Mouse (Mus musculus) fibroblast of lung, adult 2 months (primary cell): ENCODE measurements around the gene Bicdl1.

ENCODE experiments used
- DNase-seq: peaks from one replicate; pipeline ENCODE4 v3.0.0-alpha.2; 2011; ENCODE audit warnings: low read depth

Gene Bicdl1

DNA sequence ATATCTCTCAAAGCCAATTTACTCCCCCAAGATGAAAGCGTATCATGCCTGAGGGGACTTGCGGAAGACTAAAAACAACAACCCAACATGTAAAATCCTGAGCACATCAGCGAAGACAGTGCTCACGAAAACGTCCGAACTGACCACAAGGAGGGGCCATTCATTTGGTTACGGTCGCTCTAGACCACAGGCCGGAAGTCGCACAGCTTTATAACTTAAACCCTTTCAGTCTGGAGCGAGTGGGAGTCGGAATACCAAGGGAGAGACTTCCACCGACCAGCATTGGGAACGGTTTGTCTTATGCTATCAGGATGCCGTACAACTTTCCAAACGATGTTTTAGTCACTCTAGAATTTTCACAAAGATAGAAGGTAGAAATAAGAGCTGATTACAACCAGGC is 5.4 kb downstream of the Bicdl1 start:
- DNase-seq, result no peak

DNA sequence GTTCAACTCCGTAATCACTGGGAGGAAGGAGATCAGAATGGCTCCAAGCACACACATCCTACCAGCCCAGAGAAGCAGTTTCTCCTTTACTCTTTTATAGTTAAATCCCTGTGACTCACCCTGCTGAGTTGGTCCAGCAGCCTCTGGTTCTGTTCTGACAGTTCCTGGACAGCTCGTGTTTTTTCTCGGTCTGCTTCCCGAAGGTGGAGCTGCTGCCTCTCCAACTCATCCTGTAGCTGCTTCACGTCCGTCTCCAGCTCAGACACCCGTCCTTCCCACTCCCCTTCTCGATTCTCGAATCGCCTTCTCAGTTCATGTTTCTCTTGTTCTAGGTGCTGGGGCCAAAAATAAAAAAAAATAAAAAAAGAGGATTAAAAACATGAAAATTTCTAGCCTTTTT is 7.0 kb downstream of the Bicdl1 start:
- no peak for DNase-seq

DNA sequence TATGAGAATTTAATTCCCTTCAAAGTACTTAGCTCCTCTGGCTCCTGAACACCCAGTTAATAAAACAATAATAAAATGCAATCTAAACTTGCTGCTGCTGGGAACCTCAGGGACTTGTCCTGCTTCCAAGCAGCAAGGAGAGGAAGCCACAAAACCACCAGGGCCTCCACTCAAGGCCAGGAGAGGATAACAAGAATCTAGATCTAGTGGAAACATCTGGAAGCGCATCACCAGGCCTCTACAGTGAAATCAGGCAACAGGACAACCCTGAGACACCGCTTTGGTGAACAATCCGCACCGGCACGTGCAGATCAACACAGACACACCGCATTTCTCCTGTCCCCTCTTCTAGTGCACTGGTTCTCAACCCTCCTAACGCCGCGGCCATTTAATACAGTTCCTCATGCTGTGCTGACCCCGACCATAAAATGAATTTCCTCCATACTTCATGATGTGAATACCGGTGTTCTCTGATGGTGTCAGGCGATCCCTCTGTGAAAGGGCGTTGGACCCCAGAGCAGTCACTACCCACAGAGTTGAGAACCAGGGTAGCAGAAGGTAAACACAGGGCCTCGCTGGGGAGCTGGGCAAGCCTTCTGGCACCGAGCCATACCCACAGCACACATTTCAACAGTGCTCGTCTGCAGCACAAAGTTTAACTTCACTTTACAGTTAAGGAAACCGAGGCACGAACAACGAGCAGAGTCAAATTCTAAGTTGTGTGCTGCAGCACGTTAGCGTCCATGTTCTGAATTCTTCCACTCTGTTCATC is 9.0 kb downstream of the Bicdl1 start:
- DNase-seq, result no peak

DNA sequence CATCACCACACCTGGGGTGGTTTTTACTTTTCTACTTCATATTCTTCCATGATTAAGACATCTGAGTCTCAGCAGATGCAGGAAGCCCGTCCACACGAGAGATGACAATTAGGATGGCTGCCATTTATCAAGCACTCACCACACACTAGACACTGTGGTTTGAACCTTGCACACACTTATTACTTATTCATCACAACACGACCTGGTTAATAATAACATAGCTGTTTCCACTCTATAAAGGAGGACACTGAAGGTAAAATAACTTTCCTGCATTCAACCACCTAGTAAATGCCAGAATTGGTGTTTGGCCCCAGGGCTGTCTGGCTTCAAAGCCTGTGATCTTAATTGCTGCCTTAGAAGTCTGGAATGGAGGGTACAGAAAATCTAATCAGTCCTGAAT is 10.7 kb downstream of the Bicdl1 start:
- no peak for DNase-seq

DNA sequence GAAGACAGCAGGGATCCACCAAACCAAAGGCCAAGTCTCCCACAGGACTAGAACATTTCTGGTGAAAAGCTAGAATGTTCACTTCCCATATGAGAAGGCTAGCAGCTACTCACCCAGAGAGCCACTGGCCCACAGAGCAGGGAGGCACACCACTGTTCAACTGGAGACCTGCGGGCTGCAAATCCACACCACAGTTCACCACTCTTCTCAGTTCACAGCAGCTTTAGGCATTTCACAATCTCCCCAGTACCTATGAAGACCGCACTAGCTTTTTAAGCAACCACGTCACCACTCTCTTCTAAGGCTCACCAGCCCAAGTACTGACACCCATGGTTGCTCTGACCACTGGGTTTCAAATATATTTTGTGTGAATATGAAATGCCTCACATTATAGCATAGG is 13.7 kb downstream of the Bicdl1 start:
- DNase-seq, result no peak

DNA sequence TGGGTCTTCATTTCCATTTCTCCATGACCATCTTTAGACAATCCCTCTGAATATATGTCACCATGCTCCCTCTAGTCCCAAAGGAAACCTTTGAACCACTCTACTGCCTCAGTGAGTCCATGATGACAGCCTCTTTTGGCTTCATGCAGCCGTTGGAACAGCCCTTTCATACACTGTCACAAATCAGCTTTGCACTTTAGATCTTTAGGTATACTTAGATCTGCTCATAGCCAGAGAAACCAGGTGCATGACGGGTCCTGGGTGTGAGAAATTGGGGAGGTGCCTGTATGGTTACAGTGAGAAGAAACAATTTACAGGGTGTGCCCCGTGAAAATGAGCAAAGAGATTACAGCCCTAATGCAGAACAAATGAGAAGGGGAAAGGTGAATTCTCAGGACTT is 14.3 kb downstream of the Bicdl1 start:
- DNase-seq, result no peak

DNA sequence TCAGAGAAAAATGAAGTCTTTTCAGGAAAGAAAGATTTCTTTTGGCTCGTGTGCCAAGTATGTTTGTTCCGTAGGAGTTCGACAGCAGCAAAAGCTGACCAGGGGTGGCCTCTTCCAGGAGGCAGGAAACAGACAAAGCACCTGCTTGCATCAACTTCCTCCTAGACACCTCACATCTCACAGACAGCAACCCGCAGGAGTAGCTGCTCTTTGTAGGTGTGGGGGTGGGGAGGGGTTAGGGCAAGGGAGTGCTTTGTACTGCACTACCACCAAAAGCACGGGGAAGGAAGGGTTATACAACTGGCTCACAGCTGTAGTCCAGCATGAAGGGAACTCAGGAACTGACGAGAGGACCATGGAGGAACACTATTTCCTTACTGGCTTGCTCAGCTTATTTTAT is 15.0 kb downstream of the Bicdl1 start:
- no peak for DNase-seq

DNA sequence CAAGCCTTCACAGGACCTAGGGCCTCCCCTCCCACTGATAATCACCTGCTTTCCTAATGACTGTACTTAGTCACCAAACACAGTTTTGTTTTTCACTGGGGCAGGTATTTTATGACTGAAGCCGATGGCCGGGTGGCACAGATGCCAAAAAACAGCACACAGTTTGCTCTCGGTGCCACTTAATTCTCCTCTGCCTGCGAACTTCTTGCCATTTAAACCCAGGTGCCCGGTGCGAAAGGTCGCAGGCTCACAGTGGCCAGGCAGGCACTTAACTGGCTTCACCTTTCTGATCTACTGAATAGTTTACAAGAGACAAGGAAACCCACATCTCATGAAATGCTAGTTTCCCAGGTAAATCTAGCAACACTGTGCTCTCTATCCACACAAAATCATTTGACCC is 16.7 kb downstream of the Bicdl1 start:
- no peak for DNase-seq

DNA sequence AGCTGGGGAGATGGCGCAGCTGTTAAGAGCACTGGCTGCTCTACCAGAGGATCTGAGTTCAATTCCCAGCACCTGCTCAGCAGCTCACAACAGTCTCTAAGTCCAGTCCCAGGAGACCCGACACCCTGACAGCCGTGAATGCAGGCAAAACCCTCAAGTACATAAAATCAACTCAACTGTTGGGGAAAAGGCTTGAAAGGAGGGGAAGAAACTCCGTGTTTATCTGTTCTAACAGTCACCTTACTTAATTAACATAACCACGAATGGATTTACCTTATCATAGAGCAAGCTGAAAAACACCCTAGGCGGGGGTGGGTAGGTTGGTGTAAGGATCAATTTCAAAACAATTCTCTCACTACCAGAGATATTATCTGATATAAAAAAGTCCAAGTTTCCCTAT is 18.9 kb downstream of the Bicdl1 start:
- DNase-seq, result no peak

DNA sequence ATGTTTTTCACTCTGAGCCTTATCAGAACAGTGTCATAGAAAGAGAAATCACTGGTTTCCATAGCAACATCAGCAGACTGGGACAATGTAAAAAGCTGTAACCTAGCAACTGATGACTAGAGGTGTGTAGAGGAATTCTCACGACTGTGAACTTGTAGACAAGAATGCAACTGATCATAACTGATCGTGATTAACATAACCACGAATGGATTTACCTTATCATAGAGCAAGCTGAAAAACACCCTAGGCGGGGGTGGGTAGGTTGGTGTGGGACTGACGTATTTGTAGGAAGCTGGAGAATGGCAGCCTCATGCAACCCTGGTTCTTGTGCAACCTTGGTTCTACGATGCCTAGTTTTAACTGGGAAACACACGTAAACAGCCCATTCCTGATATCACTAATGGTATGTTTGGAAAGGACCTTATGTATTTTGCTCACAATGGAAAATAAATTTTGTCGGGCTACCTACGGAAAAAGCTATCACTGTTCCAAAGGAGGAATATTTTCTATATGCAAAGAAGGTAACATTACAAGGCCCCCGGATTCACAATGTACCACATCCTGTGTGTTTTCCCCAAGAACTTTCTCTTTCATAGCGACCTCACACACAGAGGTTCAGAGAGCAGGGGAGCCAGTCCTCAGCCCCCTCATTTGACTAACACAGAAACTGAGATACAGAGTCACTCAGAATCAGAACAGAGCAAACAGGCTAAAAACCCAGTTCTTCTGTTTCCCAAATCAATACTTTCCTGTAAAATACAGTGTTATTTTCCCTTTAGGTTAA is 19.6 kb downstream of the Bicdl1 start:
- DNase-seq, result no peak

DNA sequence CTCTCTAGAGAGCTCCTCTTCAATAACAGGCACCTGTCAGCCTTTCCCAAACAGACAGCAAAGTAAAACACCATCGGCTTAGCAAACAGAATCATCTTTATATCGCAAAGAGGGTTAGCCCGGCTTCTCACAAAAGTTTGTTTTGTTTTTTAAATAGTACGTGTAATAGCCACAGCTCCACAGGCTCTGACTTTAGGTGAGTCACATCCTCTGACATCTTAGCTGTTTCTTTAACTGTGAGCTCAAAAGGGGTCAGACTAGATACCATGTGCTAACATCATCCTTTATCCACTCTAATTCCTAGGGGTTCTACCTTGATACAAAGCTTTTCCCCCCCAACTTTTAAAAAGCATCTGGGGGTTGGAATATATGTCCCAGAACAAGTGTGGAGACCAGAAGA is 21.2 kb downstream of the Bicdl1 start:
- no peak for DNase-seq

DNA sequence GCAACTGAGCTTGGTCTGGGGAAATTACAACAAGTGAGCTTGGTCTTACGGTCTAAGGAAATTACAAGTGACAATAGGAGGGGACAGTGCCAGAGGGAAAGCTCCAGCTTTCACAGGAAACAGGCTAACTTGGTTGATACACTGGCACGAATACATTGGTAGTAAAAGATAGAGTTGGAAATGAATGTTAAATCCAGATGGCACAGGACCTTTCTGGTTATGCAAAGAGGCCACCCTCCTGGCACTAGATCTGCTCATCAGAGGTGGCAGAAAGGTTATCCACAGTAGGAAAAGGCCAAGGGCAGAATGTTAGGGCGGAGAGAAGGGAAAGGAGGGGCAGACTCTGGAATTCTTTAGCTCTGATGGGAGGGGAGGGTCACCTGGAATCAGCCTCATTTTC is 22.5 kb downstream of the Bicdl1 start:
- no peak for DNase-seq

DNA sequence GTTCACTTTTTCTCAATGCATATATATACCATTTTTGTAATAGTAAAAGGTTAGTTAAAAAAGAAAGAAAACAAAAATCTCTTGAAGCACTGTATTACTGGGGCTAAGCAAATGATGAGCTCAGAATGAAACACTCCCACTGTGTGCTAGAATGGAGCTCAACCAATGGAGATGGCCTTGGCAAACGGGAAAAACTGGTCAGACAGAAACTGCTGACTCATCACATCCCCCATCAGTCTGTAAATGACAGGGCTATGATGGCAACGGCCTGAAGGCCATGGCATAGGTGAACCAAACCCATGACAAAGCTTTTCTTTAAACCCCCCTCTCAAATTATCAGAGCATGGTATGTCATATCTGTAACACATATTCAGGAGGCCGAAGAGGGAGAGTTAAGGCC is 29.4 kb downstream of the Bicdl1 start:
- no peak for DNase-seq

DNA sequence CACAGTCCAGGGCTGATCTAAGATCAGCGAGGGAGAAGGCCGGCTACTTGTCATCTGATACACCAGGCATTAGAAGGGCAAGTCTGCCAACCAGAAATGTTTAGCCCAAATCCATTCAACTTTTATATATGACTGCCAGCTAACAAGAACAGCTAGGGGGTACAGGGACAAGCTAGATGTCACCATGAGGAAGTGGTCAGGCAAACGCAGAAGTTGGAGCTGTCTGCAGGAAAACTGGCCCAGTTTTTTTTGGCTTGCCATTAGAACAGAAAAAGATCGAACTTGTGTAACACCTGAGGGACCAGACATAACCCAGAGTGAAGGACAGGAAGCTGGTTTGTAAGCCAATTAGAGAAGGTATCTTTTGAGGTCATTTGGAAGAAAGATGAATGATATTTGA is 30.2 kb downstream of the Bicdl1 start:
- no peak for DNase-seq

DNA sequence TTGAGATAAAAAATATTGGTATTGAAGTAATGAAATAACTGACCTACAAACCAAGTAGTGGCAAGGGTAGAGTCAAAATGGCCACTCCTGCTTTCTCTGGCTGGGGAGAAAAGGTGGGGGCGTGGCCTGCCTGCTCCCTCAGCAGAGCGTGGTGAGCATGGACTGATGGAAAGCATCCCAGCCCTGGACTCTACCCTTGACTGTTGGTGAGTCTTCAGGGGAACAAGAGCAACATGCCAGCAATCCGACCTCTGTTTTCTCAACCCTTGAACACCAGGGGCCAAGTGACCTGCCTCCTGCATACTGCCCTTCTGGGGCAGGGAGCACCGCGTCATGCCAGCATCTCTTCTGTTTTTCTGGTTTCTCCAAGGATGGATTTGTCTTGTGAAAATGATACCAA is 34.6 kb downstream of the Bicdl1 start:
- DNase-seq, result no peak

DNA sequence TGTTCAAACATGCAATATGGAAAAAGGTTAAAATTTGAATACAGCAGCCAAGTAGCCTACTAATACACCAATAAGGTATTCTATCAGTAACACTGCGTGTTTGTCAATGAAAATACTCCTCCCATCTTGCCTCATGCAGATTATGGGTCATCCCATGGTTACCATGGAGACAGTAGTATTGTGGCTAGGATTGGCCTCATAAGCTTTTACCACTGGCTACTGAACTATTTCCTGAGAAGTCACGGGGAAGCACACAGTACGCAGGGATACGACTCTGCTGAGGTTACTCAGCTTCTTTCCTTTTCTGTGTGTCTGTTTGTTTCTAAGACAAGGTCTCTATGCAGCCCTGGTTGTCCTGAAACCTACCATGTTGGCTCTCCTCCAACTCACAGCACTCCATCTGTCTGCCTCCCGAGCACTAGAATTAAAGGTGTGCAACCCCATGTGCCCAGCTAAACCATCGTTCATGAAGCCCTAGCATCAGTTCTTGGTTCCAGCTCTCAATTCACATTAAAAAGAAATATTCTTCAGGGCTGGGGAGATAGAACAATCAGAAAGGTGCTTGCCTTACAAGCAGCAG is 36.1 kb downstream of the Bicdl1 start:
- no peak for DNase-seq

DNA sequence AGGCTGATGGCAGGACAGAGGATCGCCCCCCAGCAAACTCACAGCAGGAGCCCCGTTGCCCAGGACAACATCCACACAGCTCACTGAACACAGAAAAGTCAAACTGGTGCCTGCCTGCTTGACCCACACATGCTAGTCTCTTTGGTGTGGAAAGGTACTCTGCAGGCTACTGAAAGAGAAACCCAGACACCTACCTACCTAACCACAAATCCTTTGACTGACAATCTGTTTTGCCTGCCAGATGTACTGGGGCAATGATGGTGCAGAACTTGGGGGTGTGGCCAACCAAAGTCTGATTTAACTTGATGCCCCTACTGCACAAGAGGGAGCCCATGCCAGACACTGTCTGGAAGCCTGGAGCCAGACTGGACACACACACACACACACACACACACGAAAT is 38.1 kb downstream of the Bicdl1 start:
- DNase-seq, result no peak

DNA sequence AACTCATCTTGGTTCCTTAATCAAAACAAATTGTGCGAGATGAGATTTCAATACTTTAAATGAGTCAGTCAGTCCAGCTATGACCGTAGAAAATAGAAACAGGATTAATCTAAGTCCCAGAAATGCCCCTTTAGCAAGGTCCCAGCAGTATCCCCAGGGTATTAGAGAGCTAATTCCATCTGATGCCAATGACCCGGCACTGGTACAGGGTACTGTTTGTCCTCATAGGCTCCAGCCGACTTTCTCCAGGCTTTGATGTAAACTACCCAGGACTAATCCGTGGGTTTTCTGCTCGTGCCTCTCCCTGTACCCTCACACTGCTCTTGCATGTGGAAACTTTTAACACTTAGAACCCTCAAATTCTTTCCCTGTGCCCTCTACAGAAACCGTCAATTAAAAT is 44.7 kb downstream of the Bicdl1 start:
- no peak for DNase-seq

DNA sequence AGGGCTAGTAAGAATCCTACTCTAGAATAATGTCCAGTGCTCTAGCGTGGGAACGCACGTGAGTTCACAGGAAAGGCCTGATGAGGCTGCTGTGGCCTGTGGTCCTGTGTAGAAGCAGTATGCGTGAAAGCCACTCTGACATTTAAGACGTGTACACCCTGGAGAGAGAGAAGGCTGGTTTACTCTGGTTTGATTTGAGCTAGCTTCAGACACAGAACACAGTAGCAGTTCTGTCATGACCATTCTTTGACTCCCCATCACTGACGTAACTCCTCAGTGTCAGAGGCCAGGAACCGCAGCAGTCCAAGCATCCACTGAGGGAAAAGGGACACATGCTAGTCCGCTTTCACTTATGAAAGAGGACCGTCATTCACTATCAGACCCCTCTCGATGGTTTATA is 46.3 kb downstream of the Bicdl1 start:
- no peak for DNase-seq

DNA sequence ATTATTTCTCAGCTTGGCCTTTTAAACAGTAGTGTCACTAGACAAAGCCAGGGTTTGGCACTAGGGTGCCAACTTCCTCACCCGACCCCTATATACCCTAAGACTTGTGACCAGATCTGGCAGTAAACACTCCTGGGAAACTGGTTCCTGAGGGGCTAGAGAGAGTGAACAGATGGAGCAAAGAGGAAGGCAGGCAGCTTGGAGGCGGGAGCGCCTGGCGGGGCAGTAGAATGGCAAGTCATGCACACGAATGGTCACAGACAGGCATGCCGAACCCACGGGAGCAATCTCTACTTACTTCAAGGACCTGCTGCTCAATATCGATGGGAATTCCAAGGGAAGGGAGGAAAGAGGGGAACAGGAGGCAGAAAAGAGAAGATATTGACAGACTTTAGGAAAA is 59.6 kb downstream of the Bicdl1 start:
- DNase-seq, result no peak

DNA sequence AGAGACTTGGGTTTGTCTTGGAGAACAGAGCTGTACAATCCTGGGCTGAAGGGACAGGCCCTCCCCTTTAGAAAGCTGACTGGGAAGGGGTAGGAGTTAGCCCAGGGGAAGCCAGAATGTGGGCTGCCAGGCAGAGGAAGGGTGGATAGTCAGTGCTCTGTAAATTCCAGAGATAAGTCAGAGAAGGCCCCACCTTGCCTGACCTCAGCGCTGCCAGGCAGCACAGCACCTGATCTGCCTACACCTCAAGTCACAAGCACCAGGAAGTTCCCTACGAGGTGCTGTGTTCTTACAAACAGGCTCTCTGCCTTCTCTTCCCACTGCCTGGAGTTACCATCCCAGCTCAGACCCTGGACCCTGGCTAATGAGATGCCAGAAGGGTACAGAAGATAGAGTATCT is 61.0 kb downstream of the Bicdl1 start:
- no peak for DNase-seq

DNA sequence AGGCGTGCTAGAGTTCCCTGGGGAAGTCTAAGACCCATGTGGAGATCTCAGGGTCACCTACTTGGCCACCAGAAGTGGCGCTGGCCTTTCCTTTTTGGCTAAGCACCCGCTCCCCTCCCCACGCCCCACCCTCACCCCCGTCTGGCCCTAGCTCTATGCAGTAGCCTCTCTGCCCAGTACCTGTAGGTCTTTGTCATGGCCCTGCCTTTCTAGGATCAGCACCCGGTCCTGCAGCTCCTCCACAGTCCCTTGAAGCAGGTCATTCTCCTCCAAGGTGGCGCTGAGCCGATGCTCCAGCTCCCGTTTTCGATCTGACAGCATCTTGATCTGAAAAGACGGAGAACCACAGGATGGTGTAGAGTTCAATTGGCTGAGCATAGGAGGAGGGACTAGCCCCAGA is 61.4 kb downstream of the Bicdl1 start:
- DNase-seq, result no peak

DNA sequence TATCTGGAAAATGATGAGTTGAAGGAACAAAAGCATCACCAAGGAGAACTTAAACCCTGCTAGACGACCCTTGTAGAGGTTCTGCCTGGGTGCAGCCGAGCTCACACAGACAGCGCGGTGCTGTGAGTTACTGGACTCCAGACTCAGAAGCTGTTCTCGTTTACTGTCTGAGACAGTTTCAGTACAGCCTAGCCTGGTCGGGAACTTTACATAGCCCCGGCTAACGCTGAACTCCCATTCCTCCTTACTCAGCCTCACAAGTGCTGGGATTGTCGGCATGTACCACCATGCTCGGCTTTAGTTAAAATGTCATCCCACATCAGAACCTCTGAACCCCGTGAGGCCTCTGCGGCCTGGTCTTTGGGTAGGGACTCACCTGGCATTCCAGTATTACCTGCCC is 62.4 kb downstream of the Bicdl1 start:
- DNase-seq, result no peak

DNA sequence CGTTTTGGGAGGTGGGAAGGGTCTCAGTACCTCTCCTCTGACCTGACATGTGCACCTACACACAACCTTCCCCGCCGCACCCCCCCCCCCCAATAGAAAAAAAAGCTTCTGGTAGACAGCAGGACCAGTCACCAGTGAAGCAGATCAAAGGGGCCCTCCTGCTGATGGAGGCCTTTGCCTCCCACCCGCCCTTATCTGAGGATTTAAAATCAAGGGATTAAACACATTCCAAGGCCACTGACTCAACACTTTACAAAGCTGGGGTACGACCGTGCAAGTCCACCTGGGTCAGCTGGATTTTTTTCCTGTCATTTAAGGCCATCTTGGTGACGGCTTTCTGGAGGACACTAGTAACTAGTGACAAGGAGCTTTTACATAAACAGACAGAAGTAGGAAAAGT is 63.5 kb downstream of the Bicdl1 start:
- no peak for DNase-seq
